Mouse (Mus musculus): ENCODE results near the gene Btbd9. TPM values are rescaled to one million over a fixed set of nuclear protein-coding genes. Genes with fewer than 3 reads are reported as not detected.

Gene Btbd9
- polyA plus RNA-seq, 1 experiment = 21.3 TPM

DNA sequence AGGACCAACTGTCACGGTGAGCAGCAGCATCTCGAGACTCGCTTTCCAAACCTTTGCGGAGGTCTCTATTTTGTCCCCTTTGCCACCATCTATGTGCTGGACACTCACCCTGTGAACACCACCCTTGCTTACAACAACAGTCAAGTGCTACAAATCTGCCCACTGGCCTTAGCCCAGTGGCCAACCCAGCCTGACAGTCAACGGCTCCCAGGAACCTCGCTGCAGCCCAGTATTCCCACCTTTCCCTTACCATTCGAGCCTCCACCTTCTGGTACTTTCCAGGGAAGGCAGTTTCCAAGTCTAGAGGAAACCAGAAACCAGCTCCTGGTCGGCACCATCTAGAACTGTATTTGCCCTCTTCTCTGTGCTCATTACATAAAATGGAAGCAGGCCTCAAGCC lies 84.7 kb downstream of the Btbd9 start:
- no peak for TF ChIP-seq POLR2A (IDR thresholded peaks at IDR 0.05; ENCODE audit: low read depth, low read length)
- no peak for TF ChIP-seq CTCF (IDR thresholded peaks at IDR 0.05; ENCODE audit: borderline replicate concordance, insufficient read depth, low read length)
- H3K4me1 ChIP-seq (ENCODE audit: control insufficient read depth, insufficient read depth, low read length) = no peaks in the 10 kb centered on the region
- H3K4me3 ChIP-seq (ENCODE audit: insufficient read depth, low read length) = no peak overlapping the region
- no peak overlapping the region for H3K27ac ChIP-seq (ENCODE audit: insufficient read depth, low read length)

DNA sequence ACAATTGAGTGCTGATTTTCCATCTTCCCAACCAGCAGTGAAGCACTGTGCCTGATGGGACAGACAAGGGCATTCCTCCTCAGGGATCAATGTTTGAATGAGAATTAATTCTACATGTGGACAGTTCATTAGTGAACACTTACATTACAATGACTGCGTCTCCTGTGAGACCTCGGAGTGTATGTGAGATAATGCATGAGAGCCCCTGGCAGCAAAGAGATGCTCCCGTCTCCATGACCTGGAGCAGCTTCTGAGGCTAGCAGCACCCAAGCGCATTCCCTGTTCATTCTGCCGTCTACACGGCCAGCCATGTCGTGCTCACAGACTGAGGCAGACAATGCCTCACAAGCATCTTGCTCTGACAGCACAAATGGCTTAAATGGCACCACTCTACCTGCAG lies 85.7 kb downstream of the Btbd9 start:
- TF ChIP-seq POLR2A (IDR thresholded peaks at IDR 0.05; ENCODE audit: low read depth, low read length) (no peak), CTCF (IDR thresholded peaks at IDR 0.05; ENCODE audit: borderline replicate concordance, insufficient read depth, low read length) (no peak)
- Histone ChIP-seq H3K4me3 (ENCODE audit: insufficient read depth, low read length) (no peak overlapping the region), H3K27ac (ENCODE audit: insufficient read depth, low read length) (no peak overlapping the region), H3K4me1 (ENCODE audit: control insufficient read depth, insufficient read depth, low read length) (no peaks in the 10 kb centered on the region)

DNA sequence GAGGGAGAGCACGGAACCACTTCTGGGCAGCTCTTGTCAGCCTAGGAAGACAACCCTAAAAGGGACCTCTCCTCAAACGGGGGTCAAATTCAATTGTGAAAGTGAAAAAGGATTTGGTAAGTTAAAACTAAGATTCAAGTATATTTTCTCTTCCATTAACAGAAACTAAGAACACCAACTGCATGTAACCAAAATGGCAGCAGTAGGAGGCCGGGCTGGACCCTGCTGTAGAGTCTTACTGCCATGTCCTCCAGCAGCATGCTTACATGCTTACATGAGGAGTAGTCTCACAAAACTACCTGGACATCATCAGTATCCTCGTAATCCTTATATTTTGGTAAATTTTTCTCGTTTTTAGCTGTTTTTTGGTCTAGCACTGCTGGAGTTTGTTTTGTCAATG lies 86.2 kb downstream of the Btbd9 start:
- Histone ChIP-seq H3K4me1 (ENCODE audit: control insufficient read depth, insufficient read depth, low read length) (no peaks in the 10 kb centered on the region), H3K27ac (ENCODE audit: insufficient read depth, low read length) (no peak overlapping the region), H3K4me3 (ENCODE audit: insufficient read depth, low read length) (no peak overlapping the region)
- no peak for TF ChIP-seq CTCF (IDR thresholded peaks at IDR 0.05; ENCODE audit: borderline replicate concordance, insufficient read depth, low read length)
- TF ChIP-seq POLR2A (IDR thresholded peaks at IDR 0.05; ENCODE audit: low read depth, low read length) = no peak

GRCm38 (mm10) chr17:30489629-30490028 lies 86.7 kb downstream of the Btbd9 start:
- no peak overlapping the region for H3K4me3 ChIP-seq (ENCODE audit: insufficient read depth, low read length)
- H3K27ac ChIP-seq (ENCODE audit: insufficient read depth, low read length) = no peak overlapping the region
- H3K4me1 ChIP-seq (ENCODE audit: control insufficient read depth, insufficient read depth, low read length) = no peaks in the 10 kb centered on the region
- TF ChIP-seq POLR2A (IDR thresholded peaks at IDR 0.05; ENCODE audit: low read depth, low read length) (no peak), CTCF (IDR thresholded peaks at IDR 0.05; ENCODE audit: borderline replicate concordance, insufficient read depth, low read length) (no peak)

- no peak overlapping the region for H3K4me3 ChIP-seq (ENCODE audit: insufficient read depth, low read length)
- no peaks in the 10 kb centered on the region for H3K4me1 ChIP-seq (ENCODE audit: control insufficient read depth, insufficient read depth, low read length)
- TF ChIP-seq POLR2A (IDR thresholded peaks at IDR 0.05; ENCODE audit: low read depth, low read length) (no peak), CTCF (IDR thresholded peaks at IDR 0.05; ENCODE audit: borderline replicate concordance, insufficient read depth, low read length) (no peak)
- no peak overlapping the region for H3K27ac ChIP-seq (ENCODE audit: insufficient read depth, low read length)
Measured at GRCm38 (mm10) chr17:30487695-30488094, 88.6 kb downstream of the Btbd9 start.

DNA sequence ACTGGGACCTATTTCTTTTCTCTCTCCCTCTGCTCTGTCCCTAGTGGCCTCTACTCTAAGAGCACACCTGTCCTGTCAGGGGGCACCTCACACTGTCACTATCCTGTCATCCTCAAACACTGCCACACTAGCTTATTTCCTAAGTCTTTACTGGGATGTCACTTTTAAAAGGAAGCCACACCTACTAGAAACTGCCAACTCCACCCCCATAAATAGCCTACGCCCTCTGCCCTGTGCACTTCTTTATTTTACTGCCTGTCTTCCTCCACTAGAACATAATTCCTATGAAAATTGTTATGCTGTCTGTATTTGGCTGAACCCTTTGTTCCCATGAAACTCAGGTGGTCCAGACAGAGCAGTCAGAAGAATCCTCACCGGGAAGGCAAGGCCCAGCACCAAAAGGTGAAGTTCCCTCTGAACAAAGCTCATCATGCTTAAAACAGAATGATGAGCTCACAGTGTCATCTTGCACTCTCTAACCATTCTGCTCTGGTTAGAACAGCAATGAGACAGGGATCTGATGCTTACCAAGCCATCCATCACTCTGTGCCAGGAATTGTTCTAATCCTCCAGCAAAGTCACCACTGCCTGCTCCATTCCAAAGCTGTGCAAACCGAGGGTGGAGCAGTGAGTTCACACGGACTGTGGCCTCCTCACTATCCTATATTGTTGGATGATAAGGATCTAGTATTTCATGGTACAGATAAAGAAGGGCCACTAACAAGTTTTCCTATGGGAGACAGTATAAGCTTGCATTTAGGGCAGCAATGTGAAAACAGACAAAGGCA lies 91.0 kb downstream of the Btbd9 start:
- Histone ChIP-seq H3K27ac (ENCODE audit: insufficient read depth, low read length) (no peak overlapping the region), H3K4me1 (ENCODE audit: control insufficient read depth, insufficient read depth, low read length) (no peaks in the 10 kb centered on the region), H3K4me3 (ENCODE audit: insufficient read depth, low read length) (no peak overlapping the region)
- no peak for TF ChIP-seq CTCF (IDR thresholded peaks at IDR 0.05; ENCODE audit: borderline replicate concordance, insufficient read depth, low read length)
- no peak for TF ChIP-seq POLR2A (IDR thresholded peaks at IDR 0.05; ENCODE audit: low read depth, low read length)

- TF ChIP-seq POLR2A (IDR thresholded peaks at IDR 0.05; ENCODE audit: low read depth, low read length) (no peak), CTCF (IDR thresholded peaks at IDR 0.05; ENCODE audit: borderline replicate concordance, insufficient read depth, low read length) (no peak)
- Histone ChIP-seq H3K27ac (ENCODE audit: insufficient read depth, low read length) (no peak overlapping the region), H3K4me1 (ENCODE audit: control insufficient read depth, insufficient read depth, low read length) (no peaks in the 10 kb centered on the region; the same call in 1 of the 2 replicates), H3K4me3 (ENCODE audit: insufficient read depth, low read length) (no peak overlapping the region)
Measured at GRCm38 (mm10) chr17:30484446-30485066, 91.7 kb downstream of the Btbd9 start.

DNA sequence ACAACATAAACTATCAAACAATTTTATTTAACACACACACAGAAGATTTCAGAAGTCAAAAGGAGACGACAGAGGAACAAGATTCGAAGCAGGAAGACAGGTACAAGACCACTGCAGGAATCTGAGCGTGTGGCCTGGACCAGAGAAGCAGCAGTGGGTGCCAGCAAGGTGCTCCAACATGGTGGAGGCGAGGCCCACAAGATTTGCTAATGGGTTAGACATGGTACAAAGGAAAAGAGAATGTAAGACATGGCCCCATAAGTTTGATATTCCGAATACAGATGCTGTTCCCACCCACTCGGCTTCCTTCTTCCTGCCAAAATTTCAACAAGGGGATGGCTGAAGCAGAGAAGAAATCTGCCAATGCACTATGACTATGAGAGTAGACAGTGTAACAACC lies 94.5 kb downstream of the Btbd9 start:
- H3K4me3 ChIP-seq (ENCODE audit: insufficient read depth, low read length) = no peak overlapping the region
- H3K27ac ChIP-seq (ENCODE audit: insufficient read depth, low read length) = no peak overlapping the region
- no peaks in the 10 kb centered on the region; the same call in 1 of the 2 replicates for H3K4me1 ChIP-seq (ENCODE audit: control insufficient read depth, insufficient read depth, low read length)
- TF ChIP-seq CTCF (IDR thresholded peaks at IDR 0.05; ENCODE audit: borderline replicate concordance, insufficient read depth, low read length) = no peak
- TF ChIP-seq POLR2A (IDR thresholded peaks at IDR 0.05; ENCODE audit: low read depth, low read length) = no peak

DNA sequence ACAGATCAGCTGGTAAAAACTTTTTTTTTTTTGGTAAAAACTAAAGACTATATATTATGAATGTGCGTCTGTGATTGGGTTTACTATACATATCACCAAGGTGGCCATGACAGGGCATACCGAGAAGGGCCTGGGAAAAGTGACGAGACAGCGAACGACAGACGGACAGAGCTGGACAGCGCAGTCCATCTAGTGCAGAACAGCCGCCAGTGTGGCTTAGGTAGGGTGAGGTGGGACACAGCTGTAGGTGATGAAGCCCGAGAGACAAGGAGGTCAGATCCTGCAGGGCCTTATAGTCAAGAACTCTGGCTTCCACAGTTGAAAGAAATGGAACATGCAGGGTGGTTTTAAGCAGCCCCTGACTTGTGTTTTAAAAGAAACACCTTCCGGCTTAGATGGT lies 94.9 kb downstream of the Btbd9 start:
- Histone ChIP-seq H3K4me3 (ENCODE audit: insufficient read depth, low read length) (no peak overlapping the region), H3K27ac (ENCODE audit: insufficient read depth, low read length) (no peak overlapping the region), H3K4me1 (ENCODE audit: control insufficient read depth, insufficient read depth, low read length) (no peaks in the 10 kb centered on the region; the same call in 1 of the 2 replicates)
- TF ChIP-seq CTCF (IDR thresholded peaks at IDR 0.05; ENCODE audit: borderline replicate concordance, insufficient read depth, low read length) (no peak), POLR2A (IDR thresholded peaks at IDR 0.05; ENCODE audit: low read depth, low read length) (no peak)

GRCm38 (mm10) chr17:30480381-30480780 lies 95.9 kb downstream of the Btbd9 start:
- TF ChIP-seq POLR2A (IDR thresholded peaks at IDR 0.05; ENCODE audit: low read depth, low read length) (no peak), CTCF (IDR thresholded peaks at IDR 0.05; ENCODE audit: borderline replicate concordance, insufficient read depth, low read length) (no peak)
- H3K4me1 ChIP-seq (ENCODE audit: control insufficient read depth, insufficient read depth, low read length) = no peaks in the 10 kb centered on the region; the same call in 1 of the 2 replicates

More at GRCm38 (mm10) chr17:30480381-30480780, 95.9 kb downstream of the Btbd9 start:
- Histone ChIP-seq H3K27ac (ENCODE audit: insufficient read depth, low read length) (no peak overlapping the region), H3K4me3 (ENCODE audit: insufficient read depth, low read length) (no peak overlapping the region)
